Mouse (Mus musculus): ENCODE measurements around the gene Gltpd2.
"Not testable (repeated sequence)": the region's sequence is repeated elsewhere in the genome, so short reads cannot be mapped to it uniquely, and the experiment has no call there.

The Gltpd2 gene

DNA sequence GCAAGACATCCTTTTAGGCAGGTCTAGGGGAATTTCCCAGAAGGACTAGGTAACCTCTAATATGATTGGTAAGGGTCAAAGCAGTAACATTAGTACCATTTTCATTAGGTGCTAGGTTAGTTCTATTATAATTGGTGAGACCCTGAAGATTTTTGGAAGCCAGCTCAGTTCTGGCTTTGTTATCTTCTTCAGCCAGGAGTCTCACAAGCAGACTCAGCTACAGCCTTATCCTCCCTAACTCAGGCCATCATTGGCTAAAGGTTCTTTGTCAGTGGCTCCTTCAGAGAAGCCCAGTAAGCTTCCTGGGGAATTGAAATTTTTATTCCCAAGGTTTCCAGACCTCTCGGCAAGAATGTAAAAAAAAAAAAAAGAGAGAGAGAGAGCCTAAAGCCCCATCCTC is 560 bp upstream of the Gltpd2 start:
- no peak for DNase-seq (ENCODE audit: low spot score)

DNA sequence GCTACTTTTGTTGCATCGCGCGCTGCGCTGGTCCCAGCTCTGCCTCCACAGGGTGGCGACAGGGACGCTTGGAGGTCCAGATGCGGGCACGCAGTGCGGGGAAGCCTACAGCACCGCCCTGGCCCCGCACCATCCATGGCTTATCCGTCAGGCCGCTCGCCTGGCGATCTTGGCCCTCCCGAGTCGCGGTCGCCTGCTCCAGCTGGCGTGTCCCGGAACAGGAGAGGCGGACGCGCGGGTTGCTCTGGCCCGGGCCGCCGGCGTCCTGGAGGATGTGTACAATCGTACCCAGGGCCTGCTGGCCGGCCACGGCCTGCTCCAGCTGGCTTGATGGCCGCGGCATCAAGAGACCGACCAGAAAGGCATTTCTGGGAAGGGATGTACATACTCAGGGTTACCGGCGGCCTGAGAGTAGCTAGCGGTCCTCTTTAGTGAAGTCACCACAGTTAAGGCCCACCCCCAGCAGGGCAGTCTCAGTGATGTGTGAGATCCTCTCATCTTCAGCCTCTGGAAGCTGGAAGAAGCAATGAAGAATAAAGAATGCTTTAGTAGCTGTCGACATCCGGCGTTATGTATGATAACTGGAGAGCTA is 1.3 kb downstream of the Gltpd2 start:
- DNase-seq (ENCODE audit: low spot score): peak; percentile 19

DNA sequence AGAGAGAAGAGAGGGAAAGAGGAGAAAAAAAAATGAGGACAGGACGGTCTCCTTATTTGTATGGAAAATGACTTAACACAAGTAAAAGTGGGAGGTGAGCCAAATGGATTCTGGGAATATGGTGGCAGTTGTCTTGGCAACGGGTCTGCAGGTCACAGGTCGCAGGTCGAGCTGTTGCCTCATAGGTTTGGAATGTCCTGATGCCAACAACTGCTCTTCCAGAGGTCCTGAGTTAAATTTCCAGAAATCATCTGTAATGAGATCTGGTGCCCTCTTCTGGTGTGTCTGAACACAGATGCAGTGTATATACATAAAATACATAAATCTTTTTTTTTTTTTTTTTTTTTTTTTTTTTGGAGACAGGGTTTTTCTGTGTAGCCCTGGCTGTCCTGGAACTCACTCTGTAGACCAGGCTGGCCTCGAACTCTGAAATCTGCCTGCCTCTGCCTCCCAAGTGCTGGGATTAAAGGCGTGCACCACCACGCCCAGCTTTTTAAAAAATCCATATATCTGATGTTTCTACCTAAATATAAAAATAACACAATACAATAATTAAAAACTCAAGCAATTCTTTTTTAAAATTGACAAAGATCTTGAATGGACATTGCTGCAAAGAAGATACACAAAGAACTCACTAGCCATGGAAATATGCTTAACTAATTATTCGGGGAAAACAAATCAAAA is 4.5 kb downstream of the Gltpd2 start:
- DNase-seq (ENCODE audit: low spot score): not testable (repeated sequence)

DNA sequence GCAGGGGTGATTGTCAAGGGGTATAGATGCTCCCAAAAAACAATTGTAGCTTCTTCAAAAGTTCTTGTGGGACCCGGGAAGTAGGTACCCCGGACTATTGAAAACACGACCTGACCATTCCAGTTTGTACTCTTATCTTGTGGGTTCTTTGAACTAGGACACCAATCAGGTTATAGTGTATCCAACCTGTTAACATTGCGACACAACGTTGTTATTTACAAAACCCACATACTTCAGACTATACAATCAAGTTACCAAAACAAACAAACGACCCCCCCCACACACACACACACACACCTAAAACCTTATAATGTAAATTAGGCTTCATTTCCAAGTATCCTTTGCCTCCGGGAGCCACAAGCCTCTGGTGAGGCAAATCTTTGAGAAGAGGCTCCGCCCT is 5.8 kb downstream of the Gltpd2 start:
- no peak for DNase-seq (ENCODE audit: low spot score)

DNA sequence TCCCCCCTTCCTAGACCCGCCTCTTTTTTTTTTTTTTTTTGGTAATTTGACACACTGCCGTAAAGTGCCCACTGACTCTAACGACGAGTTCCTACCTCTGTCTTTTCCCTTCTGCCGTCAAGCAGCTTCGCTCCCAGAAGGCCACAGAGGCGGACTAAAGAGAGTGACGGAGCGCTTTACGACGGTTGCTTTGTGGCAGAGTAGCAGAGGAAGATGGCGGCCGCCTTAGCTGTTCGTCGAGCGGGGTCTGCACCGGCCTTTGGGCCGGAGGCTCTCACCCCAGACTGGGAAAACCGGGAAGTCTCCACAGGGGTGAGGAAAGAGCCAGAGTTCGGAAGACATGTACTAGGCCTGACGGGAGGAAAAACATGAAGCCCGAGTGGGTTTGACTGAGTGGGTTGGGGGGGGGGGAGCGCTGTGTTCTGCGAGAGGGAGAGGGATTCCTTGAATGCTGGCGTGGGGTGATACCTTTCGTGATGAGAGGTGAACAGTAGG is 6.2 kb downstream of the Gltpd2 start, which contains the start of gene Psmb6:
Gene Psmb6, plus strand, starts transcription at position 184 of the 495 bp plus-strand sequence.
- DNase-seq (ENCODE audit: low spot score): peak; percentile 97

DNA sequence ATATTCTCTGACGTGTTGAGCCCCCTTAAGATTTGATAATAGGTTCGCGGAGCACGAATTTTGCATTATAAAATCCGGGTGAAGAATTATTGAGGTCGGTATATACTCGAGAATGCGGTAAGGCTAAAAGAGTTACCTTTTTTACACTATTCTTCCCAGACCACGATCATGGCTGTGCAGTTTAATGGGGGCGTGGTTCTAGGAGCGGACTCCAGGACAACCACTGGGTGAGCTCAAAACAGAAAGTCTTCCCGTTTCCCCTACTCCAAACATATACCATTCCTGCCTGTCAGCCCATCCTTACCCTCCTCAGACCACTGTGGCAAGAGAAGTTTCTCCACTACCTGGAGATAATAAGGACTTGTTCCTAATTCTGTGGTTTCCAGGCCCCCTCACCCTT is 6.7 kb downstream of the Gltpd2 start:
- DNase-seq (ENCODE audit: low spot score): no peak

DNA sequence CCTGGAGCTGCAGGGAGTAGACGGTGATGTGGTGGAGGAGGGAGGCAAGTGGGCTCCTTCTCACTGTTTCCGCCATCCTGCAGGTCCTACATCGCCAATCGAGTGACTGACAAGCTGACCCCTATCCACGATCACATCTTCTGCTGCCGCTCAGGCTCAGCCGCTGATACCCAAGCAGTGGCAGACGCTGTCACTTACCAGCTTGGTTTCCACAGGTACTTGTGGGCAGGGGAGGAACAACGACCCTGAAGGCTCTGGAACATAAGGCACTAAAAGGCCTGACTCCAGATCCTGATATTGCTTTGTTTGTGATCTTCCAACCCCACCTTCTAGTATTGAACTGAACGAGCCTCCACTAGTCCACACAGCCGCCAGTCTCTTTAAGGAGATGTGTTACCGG is 7.2 kb downstream of the Gltpd2 start:
- no peak for DNase-seq (ENCODE audit: low spot score)

DNA sequence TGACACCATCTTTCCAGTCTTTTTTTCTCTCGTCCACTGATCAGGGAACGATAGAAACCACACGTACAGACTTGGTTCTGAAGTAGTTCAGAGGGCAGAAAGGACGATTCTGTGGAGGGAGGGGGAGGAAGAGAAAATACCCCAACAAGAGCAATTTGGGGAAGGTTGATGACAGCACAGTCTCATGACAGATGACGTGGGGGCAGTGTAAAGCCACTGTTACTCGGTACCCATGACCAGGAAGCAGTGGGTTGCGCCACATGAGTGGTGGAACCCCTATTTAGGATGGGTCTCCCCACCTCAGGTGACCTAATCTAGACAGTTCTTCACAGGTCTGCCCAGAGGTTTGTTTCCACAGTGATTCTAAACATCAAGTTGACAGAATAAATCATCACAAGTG is 9.6 kb downstream of the Gltpd2 start:
- no peak for DNase-seq (ENCODE audit: low spot score)

DNA sequence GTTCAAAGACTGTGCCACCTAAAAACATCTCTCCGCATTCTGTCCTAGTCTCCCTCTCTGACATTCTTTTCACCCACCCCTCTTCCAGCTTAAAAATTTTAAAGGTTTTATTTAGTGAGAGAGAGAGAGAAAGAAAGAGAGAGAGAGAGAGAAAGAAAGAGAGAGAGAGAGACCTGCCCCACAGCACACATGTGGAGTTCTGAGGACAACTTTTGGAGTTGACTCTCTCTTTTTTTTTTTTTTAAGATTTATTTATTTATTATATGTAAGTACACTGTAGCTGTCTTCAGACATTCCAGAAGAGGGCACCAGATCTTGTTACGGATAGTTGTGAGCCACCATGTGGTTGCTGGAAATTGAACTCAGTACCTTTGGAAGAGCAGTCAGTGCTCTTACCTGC is 12.1 kb downstream of the Gltpd2 start:
- not testable (repeated sequence) for DNase-seq (ENCODE audit: low spot score)

DNA sequence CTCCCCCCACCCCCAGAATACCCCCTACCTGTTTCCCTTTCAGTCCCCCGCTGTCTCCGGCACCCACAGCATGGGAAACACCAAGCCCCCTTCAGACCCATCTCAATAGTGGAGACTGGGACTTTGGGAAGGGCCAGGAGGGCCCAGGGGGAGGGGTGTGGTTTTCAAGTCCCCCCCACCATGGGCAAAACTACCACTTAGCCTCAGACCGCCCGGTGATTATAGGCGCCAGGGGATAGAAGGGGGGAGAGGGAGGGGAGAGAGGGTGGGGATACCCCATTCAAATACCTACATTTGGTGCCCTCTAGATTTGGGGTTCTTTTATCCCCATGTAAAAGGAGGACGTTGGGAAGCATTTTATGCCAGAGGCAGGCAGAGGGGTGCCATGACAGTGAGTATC is 13.8 kb downstream of the Gltpd2 start, which contains the start of gene Gm40193:
Gene Gm40193, minus strand, starts transcription at position 101 of the 400 bp plus-strand sequence.
- no peak for DNase-seq (ENCODE audit: low spot score)

DNA sequence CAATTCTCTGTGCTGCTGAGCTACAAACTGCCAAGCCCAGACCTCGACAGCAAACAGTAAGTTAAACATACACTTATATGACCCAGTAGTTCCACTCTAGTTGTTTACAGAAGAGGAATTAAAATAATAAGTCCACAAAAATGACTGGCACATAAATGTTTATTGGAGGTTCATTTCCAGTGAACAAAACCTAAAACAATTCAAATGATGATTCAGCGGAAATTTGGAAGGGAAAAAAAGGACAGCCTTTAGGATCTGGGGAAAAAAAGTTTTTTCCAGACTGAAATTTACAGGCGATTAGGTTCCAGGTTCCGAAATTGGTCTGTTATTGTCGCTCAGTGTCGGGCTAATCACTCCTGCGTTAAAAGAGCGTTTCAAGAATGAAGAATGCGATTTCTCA is 20.4 kb downstream of the Gltpd2 start:
- no peak for DNase-seq (ENCODE audit: low spot score)

DNA sequence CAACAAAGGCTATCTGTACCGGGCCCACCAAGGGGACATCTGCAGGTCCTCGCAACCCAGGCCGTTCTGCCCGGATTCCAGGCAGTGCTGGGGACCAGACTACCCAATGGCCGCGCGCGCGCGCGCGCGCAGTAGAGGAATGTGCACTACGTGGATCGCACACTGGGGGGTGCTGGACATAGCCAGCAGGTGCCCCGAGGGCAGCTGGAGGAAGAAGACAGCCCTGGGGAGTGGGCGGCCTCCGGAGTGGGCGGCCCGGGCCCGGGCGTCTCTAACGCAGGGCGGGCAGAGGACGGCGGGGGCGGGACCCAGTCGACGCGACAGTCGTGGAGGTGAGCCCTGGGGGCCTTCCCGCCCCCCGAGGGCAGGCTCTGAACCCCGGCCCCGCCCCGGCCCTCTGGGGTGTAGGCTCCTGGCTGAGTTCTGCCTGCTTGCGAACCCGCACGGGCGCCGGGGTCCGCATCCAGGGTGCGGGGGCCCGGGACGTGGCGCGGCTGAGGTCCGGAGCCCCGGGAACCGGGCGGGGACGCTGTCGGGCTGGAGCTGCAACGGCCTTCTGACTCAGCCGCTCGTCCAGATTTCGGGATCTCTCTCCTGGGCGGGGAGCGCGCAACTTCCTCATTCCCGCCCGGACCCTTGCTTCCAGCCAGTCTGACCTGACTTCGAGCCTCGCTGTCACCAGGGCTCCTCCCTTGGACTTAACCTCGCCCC is 21.0 kb downstream of the Gltpd2 start, which contains the start of gene Pld2:
Gene Pld2, plus strand, starts transcription at position 188 of the 711 bp plus-strand sequence.
- DNase-seq (ENCODE audit: low spot score): peak; percentile 77

DNA sequence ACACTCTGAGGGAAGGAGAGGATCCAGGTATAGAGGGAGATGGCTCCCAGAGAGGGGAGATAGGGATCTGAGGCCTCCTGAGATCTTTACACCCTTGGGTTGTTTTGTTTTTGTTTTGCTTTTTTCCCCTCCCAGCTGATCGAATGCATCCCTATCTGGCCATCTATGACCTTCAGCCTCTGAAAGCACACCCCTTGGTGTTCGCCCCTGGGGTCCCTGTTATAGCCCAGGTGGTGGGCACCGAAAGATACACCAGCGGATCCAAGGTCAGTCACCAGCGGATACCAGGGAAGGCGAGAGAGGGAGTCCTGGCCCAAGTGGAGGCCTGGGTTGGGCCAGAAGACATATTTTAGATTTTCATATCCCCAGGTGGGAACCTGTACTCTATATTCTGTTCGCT is 21.9 kb downstream of the Gltpd2 start:
- DNase-seq (ENCODE audit: low spot score): no peak

DNA sequence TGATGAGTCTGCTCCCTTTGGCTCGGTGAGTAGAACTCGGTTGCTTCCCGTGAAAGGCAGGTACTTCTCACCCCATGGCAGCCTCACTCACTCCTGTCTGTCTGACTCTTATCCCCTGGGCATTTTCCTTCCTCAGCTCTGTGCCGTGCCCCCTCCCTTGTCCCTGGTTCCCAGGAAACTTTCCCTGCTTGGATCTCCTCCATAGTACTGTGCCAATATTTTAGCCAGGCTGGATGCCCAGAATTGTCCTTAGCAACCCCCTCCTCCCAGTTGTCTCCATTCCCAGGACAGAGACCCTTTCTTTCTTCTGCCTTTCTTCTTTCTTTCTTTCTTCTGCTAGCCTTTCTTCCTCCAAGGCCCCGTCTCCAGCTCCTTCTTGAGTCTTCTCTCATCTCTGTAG is 22.4 kb downstream of the Gltpd2 start:
- DNase-seq (ENCODE audit: low spot score): no peak

DNA sequence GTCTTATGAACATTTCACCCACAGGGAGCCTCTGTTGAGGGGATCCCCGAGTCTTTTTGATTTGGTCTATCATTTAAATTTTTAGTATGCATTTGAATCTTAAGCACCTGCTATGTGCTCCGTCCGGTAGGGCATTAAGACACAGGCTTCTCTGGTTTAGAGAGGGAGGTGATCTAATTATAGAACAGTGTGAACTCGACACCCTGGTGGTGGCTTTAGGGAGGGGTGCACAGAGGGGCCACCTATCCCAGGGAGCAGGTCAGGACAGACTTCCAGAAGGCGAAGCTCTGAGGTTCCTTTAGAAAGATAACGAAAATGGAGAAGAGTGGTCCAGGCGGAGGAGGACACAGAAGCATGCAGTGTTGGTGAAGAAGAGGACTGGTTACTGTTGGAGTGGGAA is 25.5 kb downstream of the Gltpd2 start:
- DNase-seq (ENCODE audit: low spot score): no peak

DNA sequence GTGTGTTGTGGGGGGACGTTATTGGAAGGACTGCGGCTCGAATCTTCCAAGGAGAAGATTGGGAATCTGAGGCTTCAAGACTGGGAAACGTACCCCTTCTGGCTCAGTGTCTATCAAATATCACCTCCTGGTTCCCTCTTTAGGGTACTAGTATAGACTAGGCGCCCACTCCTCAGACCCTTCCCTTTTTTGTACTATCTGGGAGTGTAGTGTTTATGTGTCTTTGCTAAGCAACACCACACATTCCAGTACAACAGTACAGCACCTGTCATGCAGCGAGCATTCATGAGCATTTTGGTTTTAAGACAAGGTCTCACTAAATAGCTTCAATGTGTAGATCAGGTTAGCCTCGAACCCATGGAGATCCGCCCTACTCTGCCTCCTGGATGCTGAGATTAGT is 32.5 kb downstream of the Gltpd2 start:
- DNase-seq (ENCODE audit: low spot score): no peak

DNA sequence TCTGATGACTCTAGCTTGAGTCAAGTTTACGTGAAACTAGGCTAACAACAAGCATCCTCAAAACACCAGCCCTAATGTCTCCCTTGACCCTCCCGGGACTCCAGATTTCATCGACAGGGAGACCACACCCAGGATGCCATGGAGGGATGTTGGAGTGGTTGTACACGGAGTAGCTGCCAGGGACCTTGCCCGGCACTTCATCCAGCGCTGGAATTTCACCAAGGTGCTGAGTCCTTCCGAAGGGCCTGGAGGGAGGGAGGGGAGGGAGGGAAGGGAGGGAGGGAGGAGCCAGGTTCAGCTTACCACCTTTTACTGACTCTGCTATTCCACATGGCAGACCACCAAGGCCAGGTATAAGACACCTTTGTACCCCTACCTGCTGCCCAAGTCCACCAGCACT is 34.9 kb downstream of the Gltpd2 start:
- DNase-seq (ENCODE audit: low spot score): no peak

DNA sequence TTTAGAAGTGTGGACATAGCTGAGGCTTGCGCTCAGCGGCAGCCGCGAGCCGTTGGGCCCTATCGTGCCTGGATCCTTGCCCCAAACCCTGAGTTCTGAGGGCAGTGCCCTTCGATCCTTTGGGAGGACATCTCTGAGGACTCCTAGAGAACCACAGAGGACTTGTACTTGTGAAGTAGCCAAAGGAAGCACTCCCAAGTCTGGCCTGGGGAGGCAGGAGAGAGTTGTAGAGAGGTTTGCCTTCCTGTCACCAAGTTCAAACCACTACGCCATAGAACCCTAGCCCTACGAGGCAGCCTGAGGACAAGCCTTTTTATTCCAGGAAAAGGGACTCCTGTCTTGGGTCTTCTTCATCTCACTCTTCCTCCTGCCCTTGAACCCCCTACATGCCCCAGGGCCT is 38.5 kb downstream of the Gltpd2 start:
- DNase-seq (ENCODE audit: low spot score): no peak

DNA sequence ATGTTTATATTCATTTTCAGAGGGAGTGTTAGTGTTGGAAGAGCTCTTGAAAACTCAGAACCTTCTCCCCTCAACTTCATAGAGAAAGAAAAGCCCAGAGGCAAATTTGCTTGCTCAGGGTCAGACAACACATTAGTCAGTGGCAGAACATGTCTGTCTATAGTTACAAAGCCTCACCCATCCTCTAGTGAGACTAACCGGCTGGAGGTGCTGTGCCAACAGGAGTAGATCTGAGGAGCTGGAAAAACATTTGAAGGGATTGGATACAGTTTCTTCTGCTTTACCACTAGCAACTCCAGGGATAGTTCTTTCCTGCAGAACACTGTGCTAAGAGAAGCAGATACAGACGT is 42.9 kb downstream of the Gltpd2 start:
- DNase-seq (ENCODE audit: low spot score): no peak

DNA sequence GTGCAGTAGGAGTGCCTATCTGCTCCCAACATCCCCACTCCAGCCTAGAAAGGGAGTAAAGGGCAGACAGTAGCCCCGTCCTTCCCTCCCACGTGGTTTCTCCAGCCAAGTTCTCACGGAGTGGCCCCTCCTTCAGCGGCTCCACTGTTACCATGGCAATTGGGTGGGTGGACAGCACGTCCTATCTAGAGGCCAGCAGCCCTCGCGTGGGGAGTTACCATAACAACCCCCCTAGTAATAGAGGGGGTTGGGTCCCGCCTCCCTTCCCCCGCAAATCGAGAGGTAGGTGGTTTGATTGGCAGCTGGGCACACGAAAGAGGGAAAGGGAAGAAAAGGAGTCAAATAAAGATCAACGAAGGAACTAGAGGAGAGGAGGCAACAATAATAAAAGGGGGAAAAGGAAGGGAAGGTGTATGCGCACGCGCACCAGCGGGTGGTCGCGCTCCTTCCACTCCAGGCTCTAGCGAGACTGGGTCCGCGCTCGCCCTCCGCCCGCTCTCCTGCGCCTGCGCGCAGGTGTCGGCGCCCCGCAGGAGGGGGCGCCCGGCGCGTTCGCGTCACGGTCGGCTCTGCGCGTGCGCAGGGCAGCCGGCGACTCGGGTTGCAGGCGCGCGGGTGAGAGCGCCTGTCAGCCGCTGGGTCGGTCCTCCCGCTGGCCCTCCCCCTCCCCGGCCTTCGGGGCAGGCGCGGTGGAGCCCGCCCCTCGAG is 43.4 kb downstream of the Gltpd2 start, which contains the start of gene Mink1:
Gene Mink1, plus strand, starts transcription at position 595 of the 708 bp plus-strand sequence.
- DNase-seq (ENCODE audit: low spot score): peak; percentile 93

DNA sequence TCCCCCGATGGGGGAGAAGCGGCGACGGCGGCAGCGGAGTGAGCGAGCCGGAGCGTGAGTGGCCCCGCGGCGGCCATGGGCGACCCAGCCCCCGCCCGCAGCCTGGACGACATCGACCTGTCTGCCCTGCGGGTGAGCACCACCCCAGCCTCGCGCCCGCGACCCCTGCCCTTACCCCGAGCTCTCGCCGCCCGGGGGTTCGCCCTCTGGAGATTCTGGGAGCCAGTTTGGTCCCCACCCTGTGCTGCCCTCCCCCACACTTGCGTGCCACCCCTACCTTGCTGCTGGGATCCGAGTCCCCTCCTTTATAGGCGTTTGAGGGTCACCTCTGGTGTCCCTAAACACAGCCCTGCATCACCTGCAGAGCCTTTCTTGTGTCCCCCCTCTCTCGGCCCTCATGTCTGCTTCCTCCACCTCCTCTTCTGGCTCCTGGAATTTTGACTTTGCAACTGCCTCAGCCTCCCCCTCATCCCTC is 44.0 kb downstream of the Gltpd2 start:
- DNase-seq (ENCODE audit: low spot score): no peak
